Mouse (Mus musculus): Measurements from ENCODE around the gene Taf13.
"Not testable (repeated sequence)": the region's sequence is repeated elsewhere in the genome, so short reads cannot be mapped to it uniquely, and the experiment has no call there.

The Taf13 gene

GRCm38 (mm10) chr3:108571443-108572294 is at the start of gene Taf13:
TSS of gene Taf13 (plus strand) at chr3:108571698.
- peak; percentile 98 for DNase-seq (ENCODE audit: low spot score)

DNA sequence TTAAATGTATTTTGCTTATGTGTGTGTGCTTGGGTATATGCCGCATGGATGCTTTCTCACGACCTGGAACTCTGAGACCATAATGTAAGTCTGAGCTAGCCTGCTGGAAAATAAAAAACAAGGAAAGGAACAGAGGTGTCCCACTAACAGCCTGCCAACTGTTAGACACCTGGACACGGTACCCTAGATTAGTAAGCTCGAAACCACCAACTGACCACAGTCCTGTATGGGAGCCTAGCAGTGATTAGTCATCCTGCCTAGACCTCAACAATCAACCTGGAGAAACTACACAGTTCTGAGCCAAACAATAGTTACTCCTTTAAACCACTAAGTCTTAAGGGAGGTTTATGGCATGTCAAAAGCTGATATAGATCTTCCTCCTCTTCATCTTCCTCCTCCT is 48.1 kb upstream of the Taf13 start:
- DNase-seq (ENCODE audit: low spot score), result no peak

DNA sequence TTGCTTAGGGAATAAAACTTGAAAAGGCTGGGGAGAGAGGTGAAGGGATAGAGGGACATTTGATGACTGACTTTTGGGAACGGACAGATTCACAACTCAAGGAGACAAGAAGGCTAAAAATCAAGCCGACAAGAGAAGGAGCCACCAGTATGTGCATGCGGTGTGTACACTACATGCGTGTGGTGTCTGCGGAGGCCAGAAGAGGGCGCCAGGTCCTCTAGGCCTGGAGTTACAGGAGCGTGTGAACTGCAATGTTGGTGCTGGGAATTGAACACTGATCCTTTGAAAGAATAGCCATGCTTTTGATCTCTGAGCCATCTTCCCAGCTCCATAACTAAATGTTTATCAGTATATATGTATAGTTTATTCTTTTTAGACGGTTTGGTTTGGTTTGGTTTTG is 43.0 kb upstream of the Taf13 start:
- no peak for DNase-seq (ENCODE audit: low spot score)

- DNase-seq (ENCODE audit: low spot score), result no peak
These were observed 38.2 kb upstream of the Taf13 start for GRCm38 (mm10) chr3:108533114-108533885.

DNA sequence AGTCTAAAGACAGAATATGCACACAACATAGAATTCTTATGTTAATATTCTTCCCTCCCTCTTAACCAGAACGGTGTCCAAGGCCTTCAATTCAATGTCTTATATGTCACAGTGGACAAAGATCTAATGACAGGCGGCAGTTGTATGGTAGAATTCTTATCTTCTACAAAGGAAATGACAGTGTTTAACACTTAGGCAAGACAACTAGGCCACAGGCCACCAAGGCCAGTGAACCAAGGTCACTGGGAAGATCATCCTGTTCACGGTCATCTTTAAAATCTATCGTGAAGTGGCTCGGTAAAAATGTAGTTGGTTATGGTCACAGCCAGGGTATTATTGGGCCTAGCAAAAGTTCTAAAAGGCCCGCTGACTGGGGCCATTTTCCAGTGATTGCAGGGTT is 37.5 kb upstream of the Taf13 start, which contains the start of gene 1700013F07Rik:
1700013F07Rik (plus strand) TSS at position 200 of the 400 bp plus-strand sequence.
- DNase-seq (ENCODE audit: low spot score), result no peak

DNA sequence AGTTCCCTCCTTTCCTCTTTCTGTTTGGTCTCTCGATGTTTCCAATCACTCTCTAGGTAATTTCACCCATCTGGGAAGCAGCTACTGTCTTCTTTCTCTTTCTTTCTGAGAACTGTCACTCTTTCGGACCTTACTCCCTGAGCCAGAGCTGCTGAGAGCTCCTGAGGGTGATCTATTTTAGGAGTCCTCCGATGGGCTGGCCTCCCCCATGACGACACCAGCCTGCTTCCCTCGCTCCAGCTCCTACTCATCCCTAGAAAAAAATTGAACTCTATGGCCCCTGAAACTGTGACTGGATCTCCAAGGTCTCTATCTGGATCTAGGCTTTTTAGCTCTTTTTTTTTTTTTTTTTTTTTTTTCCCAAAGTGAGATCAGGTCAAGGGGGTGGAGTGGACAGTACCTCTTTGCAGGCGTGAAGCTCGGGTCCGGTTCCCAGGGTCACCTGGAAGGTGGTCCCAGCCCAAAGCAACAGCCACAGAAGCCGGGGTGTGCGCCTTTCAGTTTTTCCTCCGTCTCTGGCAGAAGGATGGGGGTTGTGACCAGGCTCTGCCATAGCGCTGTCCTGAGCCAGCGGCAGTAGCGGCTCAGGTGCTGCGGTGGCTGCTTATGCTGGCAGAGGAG is 35.5 kb upstream of the Taf13 start:
- DNase-seq (ENCODE audit: low spot score), result no peak

- peak; percentile 53 for DNase-seq (ENCODE audit: low spot score)
These were observed 34.8 kb upstream of the Taf13 start, which contains the start of gene 5330417C22Rik for GRCm38 (mm10) chr3:108536517-108537260. TSS of gene 5330417C22Rik (minus strand) at chr3:108536536.

DNA sequence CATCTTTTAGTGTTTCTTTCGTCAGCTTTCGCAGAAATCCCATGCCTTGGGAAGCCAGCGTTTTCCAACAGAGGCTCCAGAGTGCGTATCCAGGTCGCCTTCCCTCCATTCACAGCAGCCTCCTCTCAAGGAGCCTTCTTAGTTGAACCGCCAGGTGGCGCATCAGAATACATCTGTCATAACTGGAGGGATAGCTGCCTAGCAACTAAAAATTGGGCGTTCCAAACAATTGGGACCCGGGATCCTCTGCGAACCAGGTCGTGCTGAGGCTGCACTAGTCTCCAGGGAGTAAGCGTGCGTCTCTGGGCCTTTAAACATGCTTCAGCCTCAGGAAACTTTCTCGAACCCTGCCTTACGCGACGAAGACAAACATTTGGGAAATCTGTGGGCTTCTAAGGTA is 34.2 kb upstream of the Taf13 start:
- peak; percentile 95 for DNase-seq (ENCODE audit: low spot score)

GRCm38 (mm10) chr3:108542299-108542698 is 29.2 kb upstream of the Taf13 start:
- no peak for DNase-seq (ENCODE audit: low spot score)

DNA sequence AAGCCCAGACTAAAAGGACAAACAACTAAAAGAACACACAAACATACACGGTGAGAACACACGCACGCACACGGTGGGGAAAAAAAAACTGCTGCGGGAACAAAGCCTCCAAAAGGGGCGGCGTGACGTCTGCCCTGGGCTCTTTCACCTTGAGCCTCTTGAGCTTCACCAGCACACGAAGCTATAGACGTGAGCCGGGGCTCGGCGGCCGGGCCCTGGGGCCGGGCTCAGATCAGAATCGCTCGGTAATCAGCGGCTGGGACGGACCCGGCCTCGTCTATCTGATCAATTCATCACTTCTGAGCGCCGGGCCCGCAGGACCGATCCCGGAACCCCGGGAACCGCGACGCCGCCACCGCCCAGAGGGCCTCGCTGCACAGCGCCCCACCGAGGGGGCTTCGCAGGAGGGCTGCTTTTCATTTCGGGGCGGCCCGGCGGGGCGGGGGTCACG is 17.4 kb upstream of the Taf13 start:
- peak; percentile 63 for DNase-seq (ENCODE audit: low spot score)

GRCm38 (mm10) chr3:108554587-108555312 is 16.7 kb upstream of the Taf13 start:
- DNase-seq (ENCODE audit: low spot score), result peak; percentile 98

DNA sequence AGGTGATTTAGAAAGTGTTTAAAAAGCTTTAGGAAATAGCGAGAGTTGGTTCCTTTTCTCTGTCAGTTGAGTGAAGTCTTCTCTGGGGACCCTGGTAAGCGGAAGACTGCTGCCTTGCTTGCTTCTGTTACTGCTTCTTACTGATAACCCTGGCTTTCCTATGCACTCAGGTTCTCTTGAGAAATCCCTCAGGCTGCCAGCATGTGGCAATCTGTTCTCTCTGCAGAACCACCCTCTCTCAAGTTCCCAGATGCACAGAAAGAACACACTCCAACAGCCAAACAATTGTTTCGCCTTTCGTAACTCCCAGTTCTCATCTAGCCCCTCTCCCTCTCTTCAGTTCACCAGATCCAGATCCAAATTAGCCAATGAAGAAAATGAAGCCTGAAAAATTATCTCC is 13.6 kb upstream of the Taf13 start:
- DNase-seq (ENCODE audit: low spot score), result no peak

DNA sequence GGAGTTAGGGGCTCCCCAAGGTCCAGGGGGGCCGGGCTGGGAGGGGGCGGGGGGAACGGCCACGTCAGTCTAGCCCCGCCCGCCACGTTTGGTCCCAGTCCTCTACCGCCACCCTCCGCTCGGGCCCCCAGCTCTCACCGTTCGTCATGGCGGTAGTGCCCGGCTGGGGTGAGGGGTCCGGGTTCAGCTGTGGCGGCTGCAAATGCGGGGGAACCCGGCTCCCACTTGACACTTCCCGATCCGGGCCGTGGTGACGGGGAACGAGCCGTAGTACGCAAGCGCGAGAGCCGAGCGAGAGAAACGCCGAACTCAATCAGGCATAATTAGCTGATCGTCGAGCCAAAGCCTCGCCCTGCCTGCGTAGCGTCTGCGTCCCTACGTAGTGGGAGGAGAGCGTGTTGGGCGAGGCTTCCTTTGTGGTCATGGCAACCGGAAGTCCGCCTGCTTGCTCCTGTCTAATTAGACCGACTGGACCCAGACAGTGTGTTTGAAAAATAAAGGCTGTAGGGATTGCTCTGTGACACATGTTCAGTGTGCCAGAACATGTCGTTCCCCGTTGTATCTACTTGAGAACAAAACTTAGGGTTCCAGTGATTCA is 9.3 kb upstream of the Taf13 start, which contains the start of gene Tmem167b:
Tmem167b (minus strand) TSS at position 334 of the 598 bp plus-strand sequence.
- DNase-seq (ENCODE audit: low spot score), result peak; percentile 100

DNA sequence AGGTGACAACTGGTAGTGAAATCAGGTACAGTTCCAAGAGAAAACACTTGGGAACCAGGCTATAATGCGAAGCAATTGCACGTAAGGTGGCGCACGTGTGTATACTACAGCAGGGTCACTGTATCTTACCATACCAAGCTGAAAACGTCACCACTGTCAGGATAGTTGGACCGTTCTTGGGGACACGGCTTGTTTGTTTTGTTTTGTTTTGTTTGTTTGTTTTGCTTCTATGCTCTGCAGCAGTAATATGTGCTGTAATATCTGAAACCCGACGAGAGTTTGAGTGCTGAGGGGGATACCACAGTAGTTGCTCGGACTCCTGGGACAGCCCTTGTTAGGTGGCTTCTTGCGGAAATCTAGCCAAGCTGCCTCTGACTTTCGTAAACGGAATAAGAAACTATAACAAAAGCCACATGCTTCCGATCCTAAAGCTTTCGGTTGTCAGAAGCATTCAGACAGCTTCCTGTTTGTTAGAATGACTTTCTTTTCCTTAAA is 8.7 kb upstream of the Taf13 start:
- DNase-seq (ENCODE audit: low spot score), result peak; percentile 65

DNA sequence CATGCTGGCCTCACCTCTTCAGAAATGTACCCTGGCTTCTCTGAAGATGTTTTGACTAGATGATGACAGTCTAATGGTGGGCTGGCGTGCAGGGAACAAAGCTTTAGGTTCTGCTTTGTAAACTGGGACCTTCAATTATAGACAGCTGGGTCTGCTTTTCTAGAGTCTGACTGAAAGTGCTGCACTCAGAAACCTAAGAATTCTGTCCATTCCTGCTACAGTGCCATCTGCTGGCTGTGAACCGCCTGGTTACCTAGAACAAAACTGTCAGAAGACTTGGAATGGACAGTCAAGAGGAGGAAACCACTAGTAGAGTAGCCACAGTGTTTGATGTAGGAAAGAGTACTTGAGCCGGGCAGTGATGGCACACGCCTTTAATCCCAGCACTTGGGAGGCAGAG is 8.2 kb upstream of the Taf13 start:
- peak; percentile 93 for DNase-seq (ENCODE audit: low spot score)

GRCm38 (mm10) chr3:108567990-108568877 is 3.3 kb upstream of the Taf13 start:
- peak; percentile 78 for DNase-seq (ENCODE audit: low spot score)

GRCm38 (mm10) chr3:108569636-108570035 is 1.9 kb upstream of the Taf13 start:
- not testable (repeated sequence) for DNase-seq (ENCODE audit: low spot score)

DNA sequence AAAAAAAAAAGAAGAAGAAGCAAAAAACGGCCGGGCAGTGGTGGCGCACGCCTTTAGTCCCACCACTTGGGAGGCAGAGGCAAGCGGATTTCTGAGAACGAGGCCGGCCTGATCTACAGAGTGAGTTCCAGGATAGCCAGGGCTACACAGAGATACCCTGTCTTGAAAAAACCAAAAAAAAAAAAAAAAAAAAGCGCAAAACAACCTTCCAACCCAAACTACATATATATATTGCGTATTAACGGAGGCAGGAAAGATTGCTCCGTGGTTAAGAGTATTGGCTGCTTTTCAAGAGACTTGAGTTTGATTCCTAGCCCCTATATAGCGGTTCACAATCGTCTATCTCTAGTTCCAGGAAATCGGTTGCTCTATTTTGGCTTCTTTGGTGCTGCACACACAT is 685 bp upstream of the Taf13 start:
- DNase-seq (ENCODE audit: low spot score), result no peak

- peak; percentile 2 for DNase-seq (ENCODE audit: low spot score)
These were observed 962 bp downstream of the Taf13 start for GRCm38 (mm10) chr3:108572309-108573010.

Measured in embryo, embryonic 10.5 days (tissue).